Mouse (Mus musculus): ENCODE measurements around the gene Gm3252. TPM values are rescaled to one million over a fixed set of nuclear protein-coding genes. Genes with fewer than 3 reads are reported as not detected.
A peak's percentile ranks its signal among the peaks of the same experiment; 100 is the strongest.
"Not testable (repeated sequence)": the region's sequence is repeated elsewhere in the genome, so short reads cannot be mapped to it uniquely, and the experiment has no call there.

Gene Gm3252
- 4.1 and 5.1 TPM in 2 replicates for polyA plus RNA-seq (2014; fragmentation: Nextera tagmentation; extraction: Ambion mirVana)

DNA sequence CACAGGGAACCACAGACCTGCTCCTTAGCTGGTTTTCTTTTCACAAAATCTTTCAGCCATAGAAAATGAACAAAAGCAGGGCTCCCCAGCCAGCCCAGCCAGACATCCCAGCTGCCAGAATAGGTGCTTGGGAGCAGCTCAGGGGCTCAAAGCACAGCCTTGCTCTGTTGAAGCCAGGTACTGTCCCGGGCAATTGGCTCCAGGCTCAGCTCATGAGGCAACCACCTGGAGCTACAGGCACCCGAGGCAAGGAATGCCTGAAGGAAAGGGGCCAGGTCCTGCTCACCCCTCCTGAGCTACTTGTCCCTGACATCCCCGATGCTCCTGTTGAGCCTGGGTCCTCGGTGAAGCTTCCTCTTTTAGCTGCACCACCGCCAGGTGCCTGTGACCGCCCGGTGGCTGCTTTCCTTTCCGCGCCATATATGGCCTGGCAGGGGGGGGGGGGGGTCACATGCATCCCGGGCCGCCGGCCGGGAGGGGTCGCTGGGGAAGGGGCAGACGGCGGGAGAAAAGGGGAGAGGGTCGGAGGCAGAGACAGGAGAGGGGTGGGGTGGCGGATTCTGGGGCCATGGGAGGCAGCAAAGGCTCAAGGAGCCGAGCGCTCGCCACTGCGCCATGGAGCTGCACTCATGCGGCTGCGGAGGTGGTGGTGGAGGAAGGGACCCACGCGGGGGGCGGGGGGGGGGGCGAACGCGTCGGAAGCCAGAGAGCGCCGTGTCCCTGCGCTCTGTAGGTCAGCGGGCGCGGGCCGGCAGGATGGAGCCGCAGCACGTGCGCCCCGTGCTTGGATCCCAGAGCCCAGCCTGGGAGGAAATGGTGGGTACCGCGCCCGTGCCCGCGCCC is at the start of gene Gm3252:
Gm3252 (plus strand) TSS at position 738 of the 843 bp plus-strand sequence.
- H3K4me1 ChIP-seq (ENCODE audit: control insufficient read depth, insufficient read depth, low read length); H3K9ac ChIP-seq (replicated peaks; ENCODE audit: low read length); H3K27ac ChIP-seq (replicated peaks; ENCODE audit: low read depth, low read length); ATAC-seq (ENCODE audit: low FRiP score, low TSS enrichment); H3K9me3 ChIP-seq (ENCODE audit: control insufficient read depth, low read length); H3K27me3 ChIP-seq (ENCODE audit: control insufficient read depth, insufficient read depth, low read length); H3K36me3 ChIP-seq (ENCODE audit: control insufficient read depth, insufficient read depth, low read length): not testable (repeated sequence)
- 3% methylated on average over 6 of the region's 47 CpGs for WGBS
- Histone ChIP-seq H3K4me2 (ENCODE audit: low read length) (peak within 1 kb of the TSS; percentile 46), H3K4me3 (replicated peaks; ENCODE audit: low read depth, low read length) (peak within 1 kb of the TSS; percentile 31)
- peak; percentile 7 for DNase-seq

DNA sequence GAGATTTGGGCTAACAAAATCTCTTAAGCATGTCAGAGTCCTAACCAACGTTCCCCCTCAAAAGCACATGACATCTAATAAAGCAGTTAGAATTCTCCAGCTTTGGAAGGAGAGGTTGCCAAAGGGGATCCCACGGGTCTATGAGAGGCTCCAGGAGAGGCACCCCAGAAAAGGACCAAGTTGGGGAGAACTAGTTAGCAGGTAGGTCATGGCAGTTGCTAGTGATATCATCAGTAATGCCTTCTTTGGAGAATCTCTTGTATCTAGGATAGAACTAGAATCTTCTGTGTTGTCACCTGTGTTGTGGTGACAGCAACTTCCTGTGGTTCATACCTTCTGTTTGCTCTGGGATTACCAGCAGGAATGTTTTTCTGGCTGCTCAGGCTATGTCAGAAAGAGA is 17.6 kb upstream of the Gm3252 start, which contains the start of gene Gm7876:
Gm7876 (plus strand) TSS at position 301 of the 400 bp plus-strand sequence.
- not testable (repeated sequence) for H3K4me1 ChIP-seq (ENCODE audit: control insufficient read depth, insufficient read depth, low read length); H3K27ac ChIP-seq (replicated peaks; ENCODE audit: low read depth, low read length); H3K27me3 ChIP-seq (ENCODE audit: control insufficient read depth, insufficient read depth, low read length); H3K4me2 ChIP-seq (ENCODE audit: low read length); ATAC-seq (ENCODE audit: low FRiP score, low TSS enrichment); H3K9ac ChIP-seq (replicated peaks; ENCODE audit: low read length); H3K36me3 ChIP-seq (ENCODE audit: control insufficient read depth, insufficient read depth, low read length); H3K4me3 ChIP-seq (replicated peaks; ENCODE audit: low read depth, low read length); DNase-seq; H3K9me3 ChIP-seq (ENCODE audit: control insufficient read depth, low read length)
- 73% methylated on average over 1 of the region's 2 CpGs for WGBS

DNA sequence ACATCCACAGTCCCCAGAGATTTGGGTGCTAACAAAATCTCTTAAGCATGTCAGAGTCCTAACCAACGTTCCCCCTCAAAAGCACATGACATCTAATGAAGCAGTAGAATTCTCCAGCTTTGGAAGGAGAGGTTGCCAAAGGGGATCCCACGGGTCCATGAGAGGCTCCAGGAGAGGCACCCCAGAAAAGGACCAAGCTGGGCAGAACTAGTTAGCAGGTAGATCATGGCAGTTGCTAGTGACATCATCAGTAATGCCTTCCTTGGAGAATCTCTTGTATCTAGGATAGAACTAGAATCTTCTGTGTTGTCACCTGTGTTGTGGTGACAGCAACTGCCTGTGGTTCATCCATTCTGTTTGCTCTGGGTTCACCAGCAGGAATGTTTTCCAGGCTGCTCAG is 49.5 kb downstream of the Gm3252 start, which contains the start of gene Gm9602:
Gm9602 (plus strand) TSS at position 301 of the 400 bp plus-strand sequence.
- not testable (repeated sequence) for H3K9ac ChIP-seq (replicated peaks; ENCODE audit: low read length); DNase-seq; H3K36me3 ChIP-seq (ENCODE audit: control insufficient read depth, insufficient read depth, low read length); ATAC-seq (ENCODE audit: low FRiP score, low TSS enrichment); H3K4me2 ChIP-seq (ENCODE audit: low read length); H3K27me3 ChIP-seq (ENCODE audit: control insufficient read depth, insufficient read depth, low read length); H3K27ac ChIP-seq (replicated peaks; ENCODE audit: low read depth, low read length); H3K4me1 ChIP-seq (ENCODE audit: control insufficient read depth, insufficient read depth, low read length); H3K9me3 ChIP-seq (ENCODE audit: control insufficient read depth, low read length); H3K4me3 ChIP-seq (replicated peaks; ENCODE audit: low read depth, low read length)
- 100% methylated on average over 1 of the region's 2 CpGs for WGBS

Other genes with a start within 250 kb of the Gm3252 start
- gene Gm3182, start 245.0 kb upstream of the Gm3252 start, polyA plus RNA-seq (2014; fragmentation: Nextera tagmentation; extraction: Ambion mirVana) = not detected in 2 replicates
- not detected in 2 replicates for gene Gm3047, start 171.4 kb upstream of the Gm3252 start, polyA plus RNA-seq (2014; fragmentation: Nextera tagmentation; extraction: Ambion mirVana)
- not detected in 2 replicates for gene Gm8159, start 94.4 kb upstream of the Gm3252 start, polyA plus RNA-seq (2014; fragmentation: Nextera tagmentation; extraction: Ambion mirVana)
- gene Gm3239, start 62.6 kb upstream of the Gm3252 start, polyA plus RNA-seq (2014; fragmentation: Nextera tagmentation; extraction: Ambion mirVana) = 1.2 and 2.1 TPM in 2 replicates
- gene Gm7876, start 17.5 kb upstream of the Gm3252 start, polyA plus RNA-seq (2014; fragmentation: Nextera tagmentation; extraction: Ambion mirVana) = not detected in 2 replicates
- not detected in 2 replicates for gene Gm9602, start 49.6 kb downstream of the Gm3252 start, polyA plus RNA-seq (2014; fragmentation: Nextera tagmentation; extraction: Ambion mirVana)
- not detected in 2 replicates for gene Gm3269, start 111.3 kb downstream of the Gm3252 start, polyA plus RNA-seq (2014; fragmentation: Nextera tagmentation; extraction: Ambion mirVana)
- 3.0 and 4.4 TPM in 2 replicates for gene Gm3264, start 128.8 kb downstream of the Gm3252 start, polyA plus RNA-seq (2014; fragmentation: Nextera tagmentation; extraction: Ambion mirVana)
- gene Gm3278, start 165.6 kb downstream of the Gm3252 start, polyA plus RNA-seq (2014; fragmentation: Nextera tagmentation; extraction: Ambion mirVana) = not detected in 2 replicates

Measured in midbrain, embryonic 14.5 days (tissue).